Mouse (Mus musculus) monocyte, adult 5-6 weeks (primary cell): Measurements from ENCODE around the gene Caprin1. TPM values are rescaled to one million over a fixed set of nuclear protein-coding genes. Genes with fewer than 3 reads are reported as not detected.
A peak's percentile ranks its signal among the peaks of the same experiment; 100 is the strongest.

ENCODE experiments used
- ATAC-seq: fragments of 153-309, 156-312 bp; replicated peaks from 2 replicates; pipeline ENCODE4 v1.8.0; 2017; ENCODE audit warnings: mild to moderate bottlenecking; ENCODE audit not compliant: low TSS enrichment, insufficient number of reproducible peaks, severe bottlenecking, poor library complexity, low FRiP score
- total RNA-seq: library from RNA; stranded (forward); fragments of 200-1000, 200-491, 200-594 nt; gene quantifications from 3 replicates; pipeline ENCODE4 v1.2.3, GENCODE M21; 2017

Caprin1 gene
- total RNA-seq, 1 experiment from 2014 or later: 252 TPM

DNA sequence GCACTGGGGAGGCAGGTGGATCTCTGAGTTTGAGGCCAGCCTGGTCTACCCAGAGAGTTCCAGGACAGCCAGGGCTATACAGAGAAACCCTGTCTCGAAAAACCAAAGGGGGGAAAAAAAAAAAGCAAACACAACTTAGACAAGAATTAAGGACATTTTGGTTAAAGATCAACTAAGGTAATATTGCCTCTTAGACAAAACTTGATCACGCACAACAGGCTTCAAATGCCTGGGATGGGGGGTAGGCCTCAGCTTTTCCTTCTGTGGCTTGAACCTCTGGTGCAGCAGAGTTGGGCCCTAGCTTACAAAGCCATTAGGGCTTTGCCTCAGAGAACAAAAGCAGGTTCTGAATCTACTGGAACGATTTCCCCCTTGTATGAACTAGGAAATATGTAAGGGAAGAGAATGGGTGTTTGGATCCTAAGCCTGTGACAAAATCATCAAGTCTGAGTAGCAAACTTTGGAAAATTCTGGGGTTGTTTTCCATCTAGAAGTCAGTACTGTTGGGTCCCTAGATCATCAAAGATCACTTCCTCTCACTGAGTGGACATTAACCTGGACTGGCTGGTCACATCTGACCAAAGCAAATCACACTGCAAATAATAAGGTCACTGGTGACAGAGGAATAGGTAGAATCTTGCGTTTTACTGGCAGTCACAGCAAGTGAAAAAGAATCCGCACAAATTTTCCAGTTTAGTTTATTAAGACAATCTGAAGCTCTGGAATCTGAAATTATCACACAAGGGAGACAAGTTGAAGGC, 6.5 kb upstream of the Caprin1 start:
- no peak for ATAC-seq

DNA sequence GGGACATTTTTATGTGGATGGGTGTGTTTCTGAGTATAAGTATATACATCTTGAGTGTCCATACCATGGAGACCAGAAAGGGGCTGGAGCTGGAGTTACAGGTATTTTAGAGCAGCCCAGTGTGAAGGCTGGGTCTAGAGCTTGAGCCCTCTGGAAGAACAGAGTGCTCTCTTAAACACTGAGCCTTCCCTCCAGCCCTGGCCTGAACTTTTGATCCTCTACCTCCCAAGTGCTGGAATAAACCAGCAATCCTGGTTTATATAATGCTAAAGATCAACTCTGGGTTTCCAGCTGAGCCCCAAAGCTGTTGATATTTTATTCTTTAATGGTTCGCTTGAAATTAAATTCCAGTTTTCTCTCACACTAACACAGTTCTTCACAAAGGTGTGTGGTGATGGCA, 5.0 kb upstream of the Caprin1 start:
- ATAC-seq: no peak

DNA sequence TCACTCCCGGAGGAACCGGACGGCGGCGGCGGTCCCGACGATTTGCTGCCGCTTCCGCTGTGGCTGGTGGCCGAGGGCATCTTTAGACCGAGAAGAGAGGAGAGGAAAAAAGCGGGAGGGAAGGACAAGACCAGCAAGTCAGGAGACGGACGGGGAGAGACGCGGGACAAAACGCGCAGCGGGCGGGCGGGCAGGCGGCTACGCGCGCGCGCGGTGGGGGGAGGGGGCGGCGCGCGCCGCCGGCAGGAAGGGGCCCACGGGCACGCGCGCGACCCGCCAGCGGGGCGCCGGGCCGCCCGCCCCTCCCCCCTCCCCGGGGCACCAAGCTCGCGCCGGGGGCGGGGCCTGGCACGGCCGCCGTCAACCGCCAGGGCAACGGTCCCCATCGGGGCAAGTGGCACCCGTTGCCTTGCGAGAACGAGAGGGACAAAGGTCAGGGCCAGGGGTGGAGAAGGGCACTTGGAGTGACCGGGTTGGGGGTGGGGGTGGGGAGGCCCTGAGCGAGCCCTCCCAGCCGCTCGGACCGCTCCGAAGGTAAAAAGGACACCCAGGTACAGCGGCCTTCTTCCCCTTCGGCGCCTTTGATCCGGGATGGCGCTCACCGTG, 485 bp downstream of the Caprin1 start:
- peak; percentile 36; the same call in 1 of the 2 replicates for ATAC-seq

DNA sequence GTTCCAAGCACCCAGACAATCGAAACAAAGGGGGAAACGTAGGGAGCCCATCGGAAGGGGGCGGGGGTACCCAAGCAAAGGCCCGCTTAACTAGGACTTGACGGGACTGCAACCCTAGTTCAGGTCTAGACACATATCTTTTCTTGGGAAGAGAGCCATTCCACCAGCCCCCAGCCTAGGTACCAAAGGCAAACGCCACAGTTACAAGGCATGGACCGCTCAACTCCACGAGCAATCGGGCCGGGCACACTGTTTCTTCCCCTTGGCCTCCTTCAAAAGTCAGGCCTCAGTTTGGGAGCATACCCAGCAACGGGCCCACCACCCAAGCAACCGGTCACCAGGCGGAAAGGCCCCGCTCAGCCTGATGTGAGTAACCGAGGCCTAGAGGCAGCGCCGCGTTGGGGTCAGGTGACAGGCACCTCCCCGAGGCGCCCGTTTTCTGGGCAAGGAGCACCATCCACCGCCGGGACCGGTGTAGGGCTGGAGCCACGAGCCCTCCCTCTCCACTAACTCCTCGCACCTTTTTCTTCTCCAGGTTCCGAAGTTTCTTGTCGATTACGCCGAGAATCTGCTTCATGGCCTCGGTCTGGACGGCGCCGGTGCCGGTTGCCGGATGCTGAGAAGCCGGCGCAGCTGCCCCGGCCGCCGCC, 1.1 kb downstream of the Caprin1 start:
- ATAC-seq: peak; percentile 49; the same call in 1 of the 2 replicates

DNA sequence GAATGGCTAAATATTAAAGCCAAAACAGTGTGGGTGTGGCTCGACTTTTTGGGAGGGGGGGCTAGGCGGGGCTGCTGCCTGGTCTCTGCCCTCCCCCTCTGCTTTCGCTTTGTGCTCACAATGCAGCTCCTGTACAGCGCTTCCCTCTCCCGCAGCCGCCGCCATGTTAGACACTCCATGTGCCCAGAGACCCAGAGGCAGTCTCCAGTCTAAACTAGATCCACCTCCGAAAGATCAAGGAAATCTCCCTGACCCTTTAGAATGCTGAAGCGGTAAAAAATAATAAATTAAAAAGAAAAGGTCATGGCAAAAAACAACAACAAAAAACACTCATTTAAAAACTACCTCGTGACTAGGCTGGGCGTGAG, 1.6 kb downstream of the Caprin1 start:
- peak; percentile 67 for ATAC-seq

- no peak for ATAC-seq
Observed at GRCm38 (mm10) chr2:103792009-103792408, 5.4 kb downstream of the Caprin1 start.

GRCm38 (mm10) chr2:103785735-103786134, 11.7 kb downstream of the Caprin1 start:
- ATAC-seq: peak; percentile 79; the same call in 1 of the 2 replicates

- peak; percentile 61; the same call in 1 of the 2 replicates for ATAC-seq
Observed at GRCm38 (mm10) chr2:103784621-103785020, 12.8 kb downstream of the Caprin1 start.

- ATAC-seq: no peak
Observed at GRCm38 (mm10) chr2:103762492-103762891, 35.0 kb downstream of the Caprin1 start.

DNA sequence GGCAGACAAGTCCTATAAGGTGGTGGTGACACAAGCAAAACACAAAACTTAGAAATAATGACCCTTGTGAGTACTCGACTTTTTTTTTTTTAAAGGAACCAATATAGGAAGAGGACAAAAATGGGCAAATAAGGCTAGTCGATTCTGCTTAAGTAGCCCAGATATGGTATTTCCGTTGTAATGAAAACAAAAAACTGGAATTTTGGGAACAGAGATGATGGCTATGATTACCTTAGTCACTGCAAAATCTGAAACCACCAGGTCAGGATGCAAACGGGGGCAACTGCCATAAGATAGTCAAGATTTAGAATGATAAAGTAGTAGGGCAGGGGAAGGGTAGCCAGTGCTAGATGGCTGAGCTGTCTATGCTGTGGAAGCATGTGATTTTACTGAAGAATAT, 35.5 kb downstream of the Caprin1 start:
- no peak for ATAC-seq

DNA sequence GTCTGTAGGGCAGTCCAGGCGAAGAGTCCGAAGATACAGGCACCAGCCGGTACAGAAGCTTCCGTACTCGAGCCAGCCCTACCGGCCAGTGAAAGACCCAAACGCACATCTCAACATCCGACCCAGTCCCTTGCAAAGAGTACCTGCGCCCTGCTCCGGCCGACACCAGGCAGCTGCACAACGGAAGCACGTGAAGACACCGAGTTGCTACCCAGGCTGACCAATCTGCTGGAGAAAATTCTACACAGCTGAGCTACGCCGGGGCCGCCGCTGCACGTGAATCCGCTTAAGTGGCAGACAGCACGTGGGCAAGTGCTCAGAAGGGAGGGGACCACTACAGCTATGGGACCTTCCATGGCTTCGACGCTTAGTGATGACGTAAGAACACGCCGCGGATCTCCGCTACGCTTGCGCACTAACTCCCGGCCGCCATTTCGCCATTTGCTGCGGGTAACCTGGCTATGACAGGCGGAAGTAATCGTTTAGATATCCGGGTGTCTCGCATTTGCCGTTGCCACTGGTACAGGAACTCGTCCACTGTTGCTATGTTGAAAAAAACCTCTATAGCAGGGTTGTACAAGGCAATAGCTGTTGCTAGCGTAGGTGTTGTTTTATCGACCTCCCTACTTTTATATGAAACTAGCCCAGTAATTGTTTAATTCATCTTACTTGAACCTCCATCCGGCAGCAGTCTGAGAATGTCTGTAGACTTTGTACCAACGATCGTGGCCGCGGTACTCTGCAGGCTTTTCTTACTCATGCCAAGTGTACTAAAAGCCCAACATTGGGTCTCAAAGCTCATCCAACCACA, 36.3 kb downstream of the Caprin1 start, which contains the start of gene Nat10:
Gene Nat10, minus strand, starts transcription at position 365 of the 811 bp plus-strand sequence.
- ATAC-seq: peak; percentile 97

- ATAC-seq: 0 out of 2 replicates have a peak, but pooled peaks have one; percentile 2
Observed at GRCm38 (mm10) chr2:103760421-103760820, 37.0 kb downstream of the Caprin1 start.

DNA sequence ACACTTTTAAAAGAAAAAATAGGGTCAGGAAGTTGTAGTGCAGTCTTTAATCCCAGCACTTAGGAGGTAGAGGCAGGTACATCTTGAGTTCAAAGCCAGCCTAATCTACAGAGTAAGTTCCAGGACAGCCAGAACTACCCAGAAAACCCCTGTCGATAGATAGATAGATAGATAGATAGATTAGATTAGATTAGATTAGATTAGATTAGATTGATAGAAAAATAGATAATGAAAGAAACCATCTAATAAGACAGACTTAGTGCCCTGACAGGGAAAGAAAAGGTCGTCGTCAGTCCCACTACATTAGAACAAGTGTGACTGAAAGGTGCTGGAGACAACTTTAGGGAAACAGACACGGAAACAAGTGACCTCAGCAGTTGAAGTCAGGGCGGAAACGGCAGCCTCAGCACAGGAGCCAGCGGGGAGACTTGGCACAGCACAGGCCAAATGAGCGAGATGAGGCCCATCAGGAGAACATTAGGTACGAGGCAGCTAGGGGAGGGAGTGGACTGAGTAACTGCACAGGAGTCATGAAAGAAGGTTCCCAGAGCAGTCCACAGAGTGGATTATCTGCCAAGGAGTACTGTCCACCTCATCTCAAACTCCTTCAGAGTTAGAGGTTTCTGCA, 41.9 kb downstream of the Caprin1 start:
- no peak for ATAC-seq

DNA sequence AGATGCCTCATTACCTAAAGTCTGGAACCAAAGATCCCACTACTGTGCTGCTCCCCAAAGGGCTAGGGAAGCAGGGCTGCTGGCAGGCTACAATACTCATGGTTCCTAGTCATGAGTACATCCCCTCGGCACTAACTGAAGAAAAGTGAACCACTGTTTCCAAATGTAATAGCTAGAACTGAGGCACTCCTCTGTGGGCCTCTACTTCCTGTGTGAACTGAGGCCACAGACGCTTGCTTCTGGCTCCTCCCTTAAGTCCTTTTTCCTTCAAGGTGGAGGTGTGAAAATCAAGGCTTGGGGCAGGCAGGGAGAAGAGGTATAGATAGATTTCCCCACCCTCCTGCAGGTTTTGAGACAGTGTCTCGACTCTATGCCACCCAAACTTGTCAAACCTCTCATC, 42.8 kb downstream of the Caprin1 start:
- ATAC-seq: no peak

DNA sequence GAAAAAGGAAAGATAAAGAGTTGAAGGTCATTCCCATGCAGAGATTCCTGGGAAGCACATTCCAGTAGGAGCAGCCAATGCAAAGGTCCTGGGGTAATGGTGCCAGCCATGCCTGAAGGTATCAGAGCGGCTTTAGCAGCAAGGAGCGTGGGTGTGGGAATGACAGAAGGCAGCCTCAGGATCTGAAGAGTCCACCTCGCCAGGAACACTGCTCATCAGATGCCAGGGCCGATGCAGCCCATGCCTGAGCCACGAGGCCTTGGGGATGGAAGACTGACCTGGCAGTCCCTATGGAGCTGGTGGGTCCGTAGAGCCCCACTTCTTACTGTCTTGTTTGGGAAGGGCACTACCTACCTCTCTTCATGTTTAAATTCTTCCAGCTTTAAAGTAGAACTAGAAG, 45.7 kb downstream of the Caprin1 start:
- no peak for ATAC-seq

DNA sequence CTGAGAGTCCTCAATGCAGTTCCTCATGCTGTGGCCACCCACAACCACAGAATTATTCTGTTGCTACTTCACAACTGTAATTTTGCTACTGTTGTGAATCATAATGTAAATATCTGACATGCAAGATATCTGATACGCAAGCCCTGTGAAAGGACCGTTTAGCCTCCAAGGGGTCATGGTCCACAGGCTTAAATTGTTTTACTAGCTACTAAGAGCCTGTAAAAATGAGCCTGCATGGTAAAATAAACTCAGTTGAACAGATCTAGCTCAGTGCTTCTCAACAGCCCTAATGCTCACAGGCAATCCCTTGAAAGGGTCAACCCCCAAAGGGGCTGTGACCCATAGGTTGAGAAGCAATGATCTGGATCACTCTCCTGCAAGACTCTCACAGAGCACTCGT, 48.4 kb downstream of the Caprin1 start:
- ATAC-seq: no peak

- ATAC-seq: no peak
Observed at GRCm38 (mm10) chr2:103747891-103748290, 49.6 kb downstream of the Caprin1 start.

GRCm38 (mm10) chr2:103746761-103747160, 50.7 kb downstream of the Caprin1 start:
- no peak for ATAC-seq
